Mouse (Mus musculus) bone marrow, adult 2 months (tissue): ENCODE measurements around the gene Plscr4. TPM values are rescaled to one million over a fixed set of nuclear protein-coding genes. Genes with fewer than 3 reads are reported as not detected.
A peak's percentile ranks its signal among the peaks of the same experiment; 100 is the strongest.

Source experiments
- H3K27ac ChIP-seq: fragments of 200-500 bp; 2 replicates; pipeline ENCODE4 v1.5.1; 2012; ENCODE audit warnings: low read depth, mild to moderate bottlenecking, control low read depth, inconsistent platforms, low read length; ENCODE audit not compliant: control insufficient read depth, poor library complexity, insufficient read depth
- H3K4me1 ChIP-seq: fragments of 200-500 bp; 2 replicates; pipeline ENCODE4 v1.6.1; 2011; ENCODE audit warnings: low read length; ENCODE audit not compliant: control insufficient read depth, insufficient read depth
- H3K4me3 ChIP-seq: fragments of 200-500 bp; replicated peaks from 2 replicates; pipeline ENCODE3; 2011; ENCODE audit warnings: mild to moderate bottlenecking, low read depth, low read length, control low read depth; ENCODE audit not compliant: control insufficient read depth
- CTCF ChIP-seq: fragments of 200-500 bp; IDR thresholded peaks from 2 replicates; pipeline ENCODE4 v1.5.1; 2011; ENCODE audit warnings: low read length, control low read depth; ENCODE audit not compliant: control insufficient read depth, insufficient read depth
- POLR2A ChIP-seq: fragments of 200-500 bp; IDR thresholded peaks from 2 replicates; pipeline ENCODE4 v1.6.1; 2011; ENCODE audit warnings: low read depth, mild to moderate bottlenecking, control low read depth, low read length, borderline replicate concordance; ENCODE audit not compliant: control insufficient read depth
- WGBS: fragments of 180-500 bp; shearing (Covaris S2); methylation state at CpG from one replicate; pipeline ENCODE4 v1.1.7; 2018; 5-methylcytosine and 5-hydroxymethylcytosine counted together
- polyA plus RNA-seq: library from polyadenylated mRNA; stranded (reverse); fragments of >200 nt; gene quantifications from 2 replicates; pipeline ENCODE4 v1.2.4, GENCODE M21; 2011; ENCODE audit warnings: low replicate concordance; ENCODE audit not compliant: missing spikeins, insufficient read depth, insufficient read length

Plscr4 gene
- polyA plus RNA-seq, 1 experiment = 1.7 TPM

DNA sequence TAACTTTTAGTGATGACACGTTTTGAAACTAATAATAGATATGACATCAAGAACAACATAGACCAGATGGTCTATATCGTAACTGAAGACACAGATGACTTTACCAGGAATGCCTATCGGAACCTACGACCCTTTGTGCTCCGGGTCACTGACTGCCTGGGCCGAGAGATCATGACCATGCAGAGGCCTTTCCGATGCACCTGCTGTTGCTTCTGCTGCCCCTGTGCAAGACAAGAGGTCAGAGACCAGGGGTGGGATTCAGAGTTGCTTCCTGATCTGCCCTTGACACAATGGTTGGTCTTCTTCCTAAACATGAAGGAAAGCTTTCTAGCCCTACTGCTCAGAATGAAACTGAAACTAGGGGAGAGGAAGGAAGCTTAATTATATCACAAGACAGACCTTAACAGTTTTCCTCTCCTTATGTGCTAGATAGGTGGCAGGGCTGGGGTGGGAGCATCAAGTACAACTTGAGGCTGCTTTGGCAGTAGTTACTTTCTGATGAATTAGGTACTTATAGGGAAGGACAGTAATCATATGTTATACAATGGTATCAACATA lies 27.6 kb downstream of the Plscr4 start:
- WGBS = 89% methylated on average over 7 of the region's 7 CpGs
- Histone ChIP-seq H3K4me1 (no peaks in the 10 kb centered on the region), H3K27ac (no peak overlapping the region), H3K4me3 (no peak overlapping the region)
- TF ChIP-seq CTCF (no peak), POLR2A (no peak)

DNA sequence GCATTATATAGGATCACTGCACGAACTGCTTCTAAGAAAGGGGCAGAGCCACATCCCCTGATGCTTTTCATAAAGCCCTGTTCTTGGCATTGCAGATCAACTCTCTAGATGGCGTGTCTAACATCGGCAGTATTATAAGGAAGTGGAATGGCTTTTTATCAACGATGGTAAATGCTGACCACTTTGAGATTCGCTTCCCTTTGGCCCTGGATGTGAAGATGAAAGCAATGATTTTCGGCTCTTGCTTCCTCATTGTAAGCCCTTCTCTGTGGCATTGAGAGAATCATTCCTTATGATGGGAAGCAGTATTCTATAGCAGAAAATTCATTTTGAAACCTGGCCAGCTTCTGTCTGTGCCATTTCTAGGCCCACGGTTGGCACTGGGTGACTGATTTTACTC lies 32.7 kb downstream of the Plscr4 start:
- no peak for TF ChIP-seq POLR2A
- TF ChIP-seq CTCF = no peak
- 60% methylated on average over 7 of the region's 7 CpGs for WGBS
- Histone ChIP-seq H3K4me1 (no peaks in the 10 kb centered on the region), H3K4me3 (no peak overlapping the region), H3K27ac (no peak overlapping the region)

DNA sequence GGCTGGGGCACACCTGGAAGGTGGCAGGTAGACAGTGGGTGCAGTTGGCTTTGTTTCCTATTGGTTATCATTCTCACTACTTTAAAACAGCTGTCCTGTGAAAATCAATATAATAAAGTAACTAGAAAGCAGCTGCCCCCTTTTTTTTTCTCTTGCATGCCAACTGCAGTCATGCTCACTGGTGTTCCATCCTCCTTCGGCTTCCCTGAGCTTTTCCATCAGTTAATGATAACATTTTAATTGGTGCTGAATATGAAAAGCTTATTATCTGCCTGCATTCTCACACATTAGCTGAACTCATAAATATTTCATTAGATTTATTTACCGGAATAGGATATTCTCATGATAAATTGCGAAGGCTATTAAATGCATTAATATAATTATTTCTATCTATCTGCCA lies 33.1 kb downstream of the Plscr4 start:
- TF ChIP-seq CTCF (no peak), POLR2A (no peak)
- WGBS = 91% methylated on average over 3 of the region's 3 CpGs
- Histone ChIP-seq H3K4me1 (no peaks in the 10 kb centered on the region), H3K4me3 (no peak overlapping the region), H3K27ac (no peak overlapping the region)

DNA sequence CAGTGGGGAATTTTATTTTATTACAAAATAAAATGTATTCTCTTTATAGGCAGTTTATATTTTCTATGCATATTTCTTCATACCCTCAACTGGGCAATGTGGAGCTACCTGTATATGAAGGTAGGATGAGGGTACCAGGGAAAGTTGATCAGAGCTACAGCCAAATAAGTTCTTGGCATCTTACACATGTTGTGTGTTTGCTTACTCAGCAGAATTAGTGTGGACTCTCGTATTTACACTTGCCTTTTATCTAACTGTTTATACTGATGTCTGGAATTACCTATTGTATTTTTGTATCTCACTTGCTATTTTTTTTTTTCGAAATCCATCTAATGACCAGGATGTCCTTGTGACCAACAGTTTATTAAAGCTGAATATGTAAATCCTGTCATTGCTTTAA lies 34.1 kb downstream of the Plscr4 start:
- Histone ChIP-seq H3K4me3 (no peak overlapping the region), H3K27ac (no peak overlapping the region), H3K4me1 (no peaks in the 10 kb centered on the region)
- WGBS = 80% methylated on average over 2 of the region's 2 CpGs
- TF ChIP-seq CTCF = no peak
- TF ChIP-seq POLR2A = no peak

DNA sequence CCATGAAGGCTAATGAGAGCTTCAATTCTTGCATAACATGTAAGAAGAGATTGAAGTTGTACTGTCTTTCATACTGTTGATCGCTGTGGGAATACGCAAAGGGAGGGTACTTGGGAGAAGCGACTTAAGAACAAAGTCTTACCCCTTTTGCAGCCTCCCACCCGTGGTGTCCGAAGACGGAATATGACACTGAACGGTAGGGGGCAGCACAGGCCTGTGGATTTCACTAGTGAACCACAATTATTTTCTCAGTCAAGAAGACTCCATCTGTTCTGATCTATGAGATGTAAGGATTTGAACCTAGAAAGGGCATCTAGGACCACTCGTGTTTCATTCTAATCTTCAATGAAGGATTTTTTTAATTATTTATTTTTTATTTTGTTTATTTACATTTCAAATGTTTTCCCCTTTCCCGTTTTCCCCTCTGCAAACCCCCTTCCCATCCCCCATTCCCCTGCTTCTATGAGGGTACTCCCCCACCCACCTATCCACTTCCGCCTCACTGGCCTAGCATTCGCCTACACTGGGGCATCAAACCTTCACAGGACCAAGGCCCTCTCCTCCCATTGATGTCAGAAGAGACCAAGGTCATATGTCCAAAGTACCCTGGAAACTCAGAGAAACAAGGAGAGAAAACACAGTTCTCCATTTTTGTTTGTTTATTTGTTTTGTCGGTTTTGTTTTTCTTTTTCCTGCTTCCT lies 42.7 kb downstream of the Plscr4 start:
- Histone ChIP-seq H3K4me1 (no peaks in the 10 kb centered on the region), H3K4me3 (no peak overlapping the region), H3K27ac (no peak overlapping the region)
- TF ChIP-seq CTCF (peak; percentile 52), POLR2A (no peak)
- WGBS = 37% methylated on average over 12 of the region's 12 CpGs

DNA sequence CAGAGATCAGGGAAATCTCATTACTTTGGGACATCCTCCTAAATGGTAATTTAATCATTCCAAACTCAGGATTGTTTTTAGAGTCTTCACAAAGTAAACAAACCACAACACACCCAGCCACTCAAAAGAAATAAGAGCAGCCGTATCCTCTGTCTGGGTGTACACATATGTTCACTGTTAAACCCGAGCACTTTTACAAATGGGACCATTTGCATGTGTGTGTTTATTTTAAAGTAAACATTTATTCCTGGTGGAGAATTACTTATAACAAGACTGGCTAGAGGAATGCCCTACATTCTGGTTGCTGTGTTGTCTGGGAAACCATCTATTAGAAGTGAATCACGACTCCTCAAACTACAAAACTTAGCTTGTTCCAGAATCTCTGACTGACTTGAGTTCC lies 47.1 kb downstream of the Plscr4 start:
- Histone ChIP-seq H3K4me3 (no peak overlapping the region), H3K27ac (no peak overlapping the region), H3K4me1 (no peaks in the 10 kb centered on the region)
- TF ChIP-seq CTCF = no peak
- no peak for TF ChIP-seq POLR2A
- WGBS = 69% methylated on average over 3 of the region's 3 CpGs

DNA sequence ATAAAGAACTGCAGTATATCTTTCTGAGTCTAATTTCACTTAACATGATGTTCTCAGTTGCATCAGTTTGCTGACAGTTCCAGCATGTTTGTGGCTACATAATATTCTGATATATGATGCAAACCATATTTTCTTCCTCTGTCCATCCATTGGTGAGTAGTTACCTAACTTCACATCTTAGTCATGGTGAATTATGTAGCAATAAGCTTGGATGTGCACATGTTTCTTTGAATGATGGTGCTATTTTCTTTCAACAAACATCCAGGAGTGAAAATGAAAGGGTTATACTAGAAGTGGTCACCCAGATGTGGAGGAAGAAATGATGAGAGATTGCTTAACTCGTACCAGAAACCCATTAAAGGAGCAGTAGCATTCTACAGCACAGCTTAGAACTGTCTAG lies 47.7 kb downstream of the Plscr4 start:
- H3K4me1 ChIP-seq = no peaks in the 10 kb centered on the region
- no peak overlapping the region for H3K27ac ChIP-seq
- TF ChIP-seq CTCF (no peak), POLR2A (no peak)
- H3K4me3 ChIP-seq = no peak overlapping the region
- 41% methylated on average over 1 of the region's 1 CpGs for WGBS

DNA sequence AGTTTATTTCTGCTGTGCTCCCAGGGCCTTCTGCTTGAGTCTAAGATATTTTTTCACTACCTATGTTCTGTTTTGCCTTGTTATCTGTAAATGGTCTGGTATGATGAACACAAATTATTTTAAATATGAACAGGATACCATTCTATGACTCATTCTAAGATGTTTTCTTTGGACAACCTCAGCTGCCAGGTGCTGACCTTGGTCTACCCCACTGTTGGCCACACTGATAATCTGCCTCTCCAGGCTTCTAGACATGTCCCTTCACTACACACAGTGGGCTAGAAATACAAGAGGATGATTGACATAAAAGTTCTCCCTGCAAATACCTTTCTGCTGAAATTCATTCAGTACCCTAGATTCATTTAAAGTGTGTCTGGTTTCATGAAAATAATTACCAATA lies 54.5 kb downstream of the Plscr4 start:
- TF ChIP-seq CTCF (no peak), POLR2A (no peak)
- Histone ChIP-seq H3K4me3 (no peak overlapping the region), H3K27ac (no peak overlapping the region), H3K4me1 (no peaks in the 10 kb centered on the region)
